Mouse (Mus musculus): Measurements from ENCODE around the gene Fus. TPM values are rescaled to one million over a fixed set of nuclear protein-coding genes. Genes with fewer than 3 reads are reported as not detected.

Gene Fus
- polyA plus RNA-seq, 1 experiment from 2014 or later = 395 TPM

DNA sequence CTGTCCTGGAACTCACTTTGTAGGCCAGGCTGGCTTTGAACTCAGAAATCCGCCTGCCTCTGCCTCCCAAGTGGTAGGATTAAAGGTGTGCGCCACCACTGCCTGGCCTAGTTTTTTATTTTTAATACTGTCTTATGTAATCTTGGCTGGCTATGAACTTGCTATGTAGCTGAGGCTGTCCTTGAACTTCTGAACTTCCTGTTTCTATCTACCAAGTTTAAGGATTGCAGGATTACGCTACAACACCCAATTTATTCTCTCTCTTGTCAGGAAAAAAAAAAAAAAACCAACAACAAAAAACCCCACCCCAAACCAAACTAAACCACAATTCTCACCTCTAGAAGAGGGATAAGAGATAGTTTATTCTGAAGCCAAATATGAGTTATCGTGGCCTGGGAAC, 66.4 kb downstream of the Fus start:
- Histone ChIP-seq H3K4me3 (ENCODE audit: inconsistent target) (no peak overlapping the region), H3K79me2 (ENCODE audit: inconsistent target) (no peaks in the 10 kb centered on the region), H3K27ac (no peak overlapping the region), H3K36me3 (ENCODE audit: inconsistent target) (no peaks in the 10 kb centered on the region)
- 93% methylated on average over 4 of the region's 4 CpGs for WGBS (ENCODE audit: missing documents)

Other genes with a start within 250 kb of the Fus start
- gene Ctf2, start 235.3 kb upstream of the Fus start, polyA plus RNA-seq (2018) = not detected in 3 replicates
- 4.9 to 11.8 TPM (median 5.8 TPM) in 3 replicates for gene Fbxl19, start 222.9 kb upstream of the Fus start, polyA plus RNA-seq (2018)
- gene Orai3, start 197.6 kb upstream of the Fus start, polyA plus RNA-seq (2018) = 31.3 to 38.6 TPM (median 33.4 TPM) in 3 replicates
- 11.6 to 14.1 TPM (median 12.7 TPM) in 3 replicates for gene Setd1a, start 190.8 kb upstream of the Fus start, polyA plus RNA-seq (2018)
- gene Gm49388, start 181.8 kb upstream of the Fus start, polyA plus RNA-seq (2018) = 0.49 to 3.2 TPM (median 0.57 TPM) in 3 replicates
- gene Hsd3b7, start 166.9 kb upstream of the Fus start, polyA plus RNA-seq (2018) = 14.9 to 55.1 TPM (median 55.0 TPM) in 3 replicates
- 150 to 165 TPM (median 155 TPM) in 3 replicates for gene Stx4a, start 143.2 kb upstream of the Fus start, polyA plus RNA-seq (2018)
- gene Stx1b, start 142.9 kb upstream of the Fus start, polyA plus RNA-seq (2018) = 0.05 to 0.09 TPM in 2 of 3 replicates, not detected in the other
- 14.9 to 18.4 TPM (median 16.3 TPM) in 3 replicates for gene Zfp646, start 91.2 kb upstream of the Fus start, polyA plus RNA-seq (2018)
- gene Zfp668, start 90.6 kb upstream of the Fus start, polyA plus RNA-seq (2018) = 3.2 to 5.8 TPM (median 4.7 TPM) in 3 replicates
- gene Prss53, start 76.5 kb upstream of the Fus start, polyA plus RNA-seq (2018) = 0.13 TPM in 1 of 3 replicates, not detected in the others
- gene Gm21974, start 72.0 kb upstream of the Fus start, polyA plus RNA-seq (2018) = not detected in 3 replicates
- gene Vkorc1, start 71.8 kb upstream of the Fus start, polyA plus RNA-seq (2018) = 38.2 to 42.7 TPM (median 41.1 TPM) in 3 replicates
- 30.8 to 48.5 TPM (median 38.0 TPM) in 3 replicates for gene Bckdk, start 63.4 kb upstream of the Fus start, polyA plus RNA-seq (2018)
- gene Kat8, start 54.9 kb upstream of the Fus start, polyA plus RNA-seq (2018) = 10.6 to 18.6 TPM (median 16.3 TPM) in 3 replicates
- gene Prss8, start 37.4 kb upstream of the Fus start, polyA plus RNA-seq (2018) = not detected in 3 replicates
- gene Prss36, start 20.7 kb upstream of the Fus start, polyA plus RNA-seq (2018) = 1.0 to 1.7 TPM (median 1.2 TPM) in 3 replicates
- 19.6 to 111 TPM (median 82.3 TPM) in 3 replicates for gene Pycard, start 26.4 kb downstream of the Fus start, polyA plus RNA-seq (2018)
- not detected in 3 replicates for gene Trim72, start 36.5 kb downstream of the Fus start, polyA plus RNA-seq (2018)
- 101 to 216 TPM (median 128 TPM) in 3 replicates for gene Itgam, start 95.2 kb downstream of the Fus start, polyA plus RNA-seq (2018)
- gene Gm49368, start 95.2 kb downstream of the Fus start, polyA plus RNA-seq (2018) = 1.0 to 2.2 TPM (median 1.6 TPM) in 3 replicates
- gene Itgax, start 162.1 kb downstream of the Fus start, polyA plus RNA-seq (2018) = 4.4 to 10.4 TPM (median 7.7 TPM) in 3 replicates
- gene Itgad, start 186.9 kb downstream of the Fus start, polyA plus RNA-seq (2018) = 0.22 to 0.40 TPM (median 0.32 TPM) in 3 replicates
- 1.2 to 2.2 TPM (median 1.7 TPM) in 3 replicates for gene Cox6a2, start 238.9 kb downstream of the Fus start, polyA plus RNA-seq (2018)